Mouse (Mus musculus) MEL (cell line): ENCODE data around the gene Rpl18. TPM values are rescaled to one million over a fixed set of nuclear protein-coding genes. Genes with fewer than 3 reads are reported as not detected.

Source experiments
- DNase-seq: peaks from one replicate; pipeline ENCODE4 v3.0.0; 2011; ENCODE audit warnings: low read depth, low spot score
- H3K27ac ChIP-seq: 2 replicates; pipeline ENCODE4 v1.5.1; 2012; ENCODE audit warnings: low read depth, mild to moderate bottlenecking, control low read depth, low read length, moderate library complexity; ENCODE audit not compliant: control insufficient read depth
- H3K27me3 ChIP-seq, 2 experiments: fragments of 150-350 bp in 1 of 2; sonication (generic) in 1 of 2; 2 replicates each; pipeline ENCODE4 v1.6.1; 2012; ENCODE audit warnings: low read length in 2 of 2, mild to moderate bottlenecking in 2 of 2, improper control_type of control experiment in 1 of 2, moderate library complexity in 1 of 2; ENCODE audit not compliant: insufficient read depth in 2 of 2, control insufficient read depth in 1 of 2
- H3K36me3 ChIP-seq, 2 experiments: 2 replicates each; pipeline ENCODE4 v1.6.1; 2012 to 2014; ENCODE audit warnings: low read length in 2 of 2, improper control_type of control experiment in 1 of 2, inconsistent platforms in 1 of 2, mild to moderate bottlenecking in 1 of 2; ENCODE audit not compliant: insufficient read depth in 2 of 2, control insufficient read depth in 1 of 2
- H3K4me1 ChIP-seq, 2 experiments: fragments of 150-350 bp in 1 of 2; sonication (generic) in 1 of 2; 2 replicates each; pipeline ENCODE4 v1.6.1; 2012; ENCODE audit warnings: low read length in 2 of 2, improper control_type of control experiment in 1 of 2, mild to moderate bottlenecking in 1 of 2; ENCODE audit not compliant: insufficient read depth in 2 of 2, control insufficient read depth in 1 of 2
- H3K4me3 ChIP-seq, 2 experiments: fragments of 150-350 bp in 1 of 2; sonication (generic) in 1 of 2; 2 replicates each; pipeline ENCODE4 v1.5.1; 2012; ENCODE audit warnings: low read depth in 2 of 2, low read length in 2 of 2, mild to moderate bottlenecking in 2 of 2, moderate library complexity in 2 of 2, control low read depth in 1 of 2, improper control_type of control experiment in 1 of 2; ENCODE audit not compliant: control insufficient read depth in 1 of 2, insufficient read depth in 1 of 2
- H3K79me2 ChIP-seq: 2 replicates; pipeline ENCODE4 v1.6.1; 2012; ENCODE audit warnings: mild to moderate bottlenecking, low read length, moderate library complexity; ENCODE audit not compliant: control insufficient read depth, poor library complexity, insufficient read depth
- H3K9ac ChIP-seq: 2 replicates; pipeline ENCODE4 v1.6.1; 2012; ENCODE audit warnings: low read depth, mild to moderate bottlenecking, control low read depth, low read length, moderate library complexity; ENCODE audit not compliant: control insufficient read depth, poor library complexity, severe bottlenecking
- H3K9me3 ChIP-seq: fragments of 150-350 bp; sonication (generic); replicated peaks from 2 replicates; pipeline ENCODE4 v1.6.1; 2012; ENCODE audit warnings: mild to moderate bottlenecking, low read length, improper control_type of control experiment, moderate library complexity; ENCODE audit not compliant: insufficient read depth
- CHD2 ChIP-seq: IDR thresholded peaks from 2 replicates; pipeline ENCODE4 v1.6.1; 2011; ENCODE audit warnings: low read length, improper control_type of control experiment
- CTCF ChIP-seq, 3 experiments: IDR thresholded peaks in 2 of 3; conservative IDR thresholded peaks in 1 of 3; 2 replicates each; pipeline ENCODE4 v1.5.1; 2011 to 2012; ENCODE audit warnings: low read length in 3 of 3, low read depth in 2 of 3, mild to moderate bottlenecking in 2 of 3, improper control_type of control experiment in 1 of 3, inconsistent platforms in 1 of 3, mixed read lengths in 1 of 3, moderate library complexity in 1 of 3; ENCODE audit not compliant: control insufficient read depth in 1 of 3, insufficient read depth in 1 of 3, poor library complexity in 1 of 3, severe bottlenecking in 1 of 3
- E2F4 ChIP-seq: IDR thresholded peaks from 2 replicates; pipeline ENCODE4 v1.6.1; 2011; ENCODE audit warnings: low read depth, low read length, improper control_type of control experiment, borderline replicate concordance
- EP300 ChIP-seq, 2 experiments: IDR thresholded peaks; 2 replicates each; pipeline ENCODE4 v1.6.1; 2011; ENCODE audit warnings: improper control_type of control experiment in 2 of 2, low read length in 2 of 2, low read depth in 1 of 2, mild to moderate bottlenecking in 1 of 2
- ETS1 ChIP-seq: IDR thresholded peaks from 2 replicates; pipeline ENCODE4 v1.6.1; 2012; ENCODE audit warnings: low read depth, mild to moderate bottlenecking, inconsistent platforms, low read length, improper control_type of control experiment, moderate library complexity
- JUND ChIP-seq: IDR thresholded peaks from 2 replicates; pipeline ENCODE4 v1.6.1; 2011; ENCODE audit warnings: low read depth, mild to moderate bottlenecking, improper control_type of control experiment, low read length
- MAX ChIP-seq: IDR thresholded peaks from 2 replicates; pipeline ENCODE4 v1.6.1; 2011; ENCODE audit warnings: low read length, improper control_type of control experiment
- MEF2A ChIP-seq: IDR thresholded peaks from 2 replicates; pipeline ENCODE4 v1.6.1; 2014; ENCODE audit warnings: low read depth, mild to moderate bottlenecking, inconsistent platforms, low read length, improper control_type of control experiment; ENCODE audit not compliant: poor library complexity, insufficient replicate concordance, severe bottlenecking; ENCODE audit errors: extremely low read depth
- NELFE ChIP-seq: IDR thresholded peaks from 2 replicates; pipeline ENCODE4 v1.6.1; 2011; ENCODE audit warnings: low read depth, low read length, improper control_type of control experiment
- POLR2A ChIP-seq, 2 experiments: IDR thresholded peaks; 2 replicates each; pipeline ENCODE4 v1.6.1; 2011 to 2012; ENCODE audit warnings: low read length in 2 of 2, mild to moderate bottlenecking in 2 of 2, control low read depth in 1 of 2, improper control_type of control experiment in 1 of 2, low read depth in 1 of 2, moderate library complexity in 1 of 2; ENCODE audit not compliant: control insufficient read depth in 1 of 2, insufficient read depth in 1 of 2, poor library complexity in 1 of 2
- RAD21 ChIP-seq: IDR thresholded peaks from 2 replicates; pipeline ENCODE4 v1.6.1; 2011; ENCODE audit warnings: mild to moderate bottlenecking, low read depth, low read length, improper control_type of control experiment
- SIN3A ChIP-seq: IDR thresholded peaks from 2 replicates; pipeline ENCODE4 v1.6.1; 2012; ENCODE audit warnings: low read length, improper control_type of control experiment, inconsistent platforms
- SMC3 ChIP-seq: IDR thresholded peaks from 2 replicates; pipeline ENCODE4 v1.6.1; 2011; ENCODE audit warnings: low read depth, low read length, improper control_type of control experiment
- TAL1 ChIP-seq: IDR thresholded peaks from 2 replicates; pipeline ENCODE4 v1.6.1; 2012; ENCODE audit warnings: mild to moderate bottlenecking, inconsistent platforms, low read length, moderate library complexity, mixed read lengths
- UBTF ChIP-seq: IDR thresholded peaks from 2 replicates; pipeline ENCODE4 v1.6.1; 2012; ENCODE audit warnings: low read depth, mild to moderate bottlenecking, inconsistent platforms, low read length, improper control_type of control experiment, moderate library complexity, borderline replicate concordance; ENCODE audit not compliant: insufficient read depth
- ZC3H11A ChIP-seq: IDR thresholded peaks from 2 replicates; pipeline ENCODE4 v1.6.1; 2012; ENCODE audit warnings: low read depth, mild to moderate bottlenecking, inconsistent platforms, low read length, improper control_type of control experiment
- ZKSCAN1 ChIP-seq: IDR thresholded peaks from 2 replicates; pipeline ENCODE4 v1.6.1; 2012; ENCODE audit warnings: low read depth, mild to moderate bottlenecking, inconsistent platforms, low read length, improper control_type of control experiment, moderate library complexity
- polyA plus RNA-seq, 2 experiments: library from polyadenylated mRNA; stranded (reverse) in 1 of 2; unstranded in 1 of 2; fragments of >175 nt in 1 of 2; fragments of >200 nt in 1 of 2; gene quantifications; 2 replicates each; pipeline versions ENCODE4 v1.2.1 to v1.2.4; 2012; ENCODE audit warnings: low replicate concordance in 2 of 2, low read depth in 1 of 2; ENCODE audit not compliant: insufficient read length in 2 of 2, insufficient read depth in 1 of 2, missing spikeins in 1 of 2
- total RNA-seq: library from RNA; depleted of rRNA; stranded (reverse); fragments of 300-350 nt; gene quantifications from 2 replicates; pipeline ENCODE4 v1.2.3, GENCODE M21; 2012

The Rpl18 gene
- total and polyA plus RNA-seq, 3 experiments = 3,544 to 3,724 TPM; not detected in 1

GRCm38 (mm10) chr7:45730727-45731431 lies 15.6 kb downstream of the Rpl18 start:
- Histone ChIP-seq H3K27me3 (no peaks in the 10 kb centered on the region), H3K9ac (no peak overlapping the region), H3K79me2 (no peaks in the 10 kb centered on the region), H3K4me1 (no peaks in the 10 kb centered on the region), H3K36me3 (no peaks in the 10 kb centered on the region), H3K9me3 (no peaks in the 10 kb centered on the region), H3K4me3 (no peak overlapping the region), H3K27ac (no peak overlapping the region)
- DNase-seq = peak; percentile 63
- TF ChIP-seq ZC3H11A (0 out of 2 replicates have a peak, but pooled peaks have one; percentile 7), TAL1 (no peak), SMC3 (peak; percentile 50), RAD21 (peak; percentile 17), CTCF (IDR thresholded peaks at IDR 0.05 in 2 of 3, conservative IDR thresholded peaks at IDR 0.05 in 1 of 3; ENCODE audit: control insufficient read depth in 1 of 3, insufficient read depth in 1 of 3, low read depth in 2 of 3, low read length in 3 of 3, poor library complexity in 1 of 3, severe bottlenecking in 1 of 3) (peak; percentile 58 to 75 (median 61))

GRCm38 (mm10) chr7:45733477-45733876 lies 18.2 kb downstream of the Rpl18 start:
- H3K27me3 ChIP-seq = no peaks in the 10 kb centered on the region
- H3K27ac ChIP-seq = no peak overlapping the region
- no peaks in the 10 kb centered on the region for H3K79me2 ChIP-seq
- no peaks in the 10 kb centered on the region for H3K9me3 ChIP-seq
- H3K9ac ChIP-seq = no peak overlapping the region
- TF ChIP-seq ZKSCAN1 (no peak), ETS1 (no peak), NELFE (no peak), CHD2 (no peak), MEF2A (no peak), SIN3A (no peak), POLR2A (IDR thresholded peaks at IDR 0.05; ENCODE audit: control insufficient read depth in 1 of 2, insufficient read depth in 1 of 2, low read depth in 1 of 2, low read length in 2 of 2, poor library complexity in 1 of 2) (no peak), EP300 (IDR thresholded peaks at IDR 0.05; ENCODE audit: low read depth in 1 of 2, low read length in 2 of 2) (no peak), E2F4 (no peak), JUND (no peak), UBTF (no peak), MAX (no peak)
- H3K36me3 ChIP-seq = no peaks in the 10 kb centered on the region
- DNase-seq = no peak
- no peaks in the 10 kb centered on the region for H3K4me1 ChIP-seq
- H3K4me3 ChIP-seq = no peak overlapping the region
